Mouse (Mus musculus) limb, embryonic 11.5 days (tissue): Measurements from ENCODE around the gene Ropn1l. TPM values are rescaled to one million over a fixed set of nuclear protein-coding genes. Genes with fewer than 3 reads are reported as not detected.

Experiments
- ATAC-seq: fragments of 200-750 bp; cut with Nextera tagmentation; 2 replicates; pipeline ENCODE4 v1.8.0; 2017; ENCODE audit warnings: low read depth; ENCODE audit not compliant: insufficient number of reproducible peaks, low FRiP score, low TSS enrichment
- DNase-seq: peaks from one replicate; pipeline ENCODE4 v3.0.0-alpha.2; 2015; ENCODE audit warnings: low spot score
- H3K27ac ChIP-seq: fragments of 300-500 bp; sonication (generic); replicated peaks from 2 replicates; pipeline ENCODE4 v1.5.1; 2014; ENCODE audit warnings: low read depth, mild to moderate bottlenecking, low read length
- H3K27me3 ChIP-seq: fragments of 300-500 bp; sonication (generic); 2 replicates; pipeline ENCODE4 v1.6.1; 2014; ENCODE audit warnings: mild to moderate bottlenecking, low read length, mixed read lengths; ENCODE audit not compliant: control insufficient read depth, insufficient read depth
- H3K36me3 ChIP-seq: fragments of 300-500 bp; sonication (generic); 2 replicates; pipeline ENCODE4 v1.6.1; 2014; ENCODE audit warnings: mild to moderate bottlenecking, low read length, moderate library complexity, mixed read lengths; ENCODE audit not compliant: control insufficient read depth, insufficient read depth
- H3K4me1 ChIP-seq: fragments of 300-500 bp; sonication (generic); 2 replicates; pipeline ENCODE4 v1.6.1; 2014; ENCODE audit warnings: low read length, mixed read lengths; ENCODE audit not compliant: control insufficient read depth, insufficient read depth
- H3K4me2 ChIP-seq: fragments of 300-500 bp; sonication (generic); 2 replicates; pipeline ENCODE4 v1.6.1; 2014; ENCODE audit warnings: low read depth, mild to moderate bottlenecking, moderate library complexity; ENCODE audit not compliant: severe bottlenecking
- H3K4me3 ChIP-seq: fragments of 300-500 bp; sonication (generic); 2 replicates; pipeline ENCODE4 v1.5.1; 2014; ENCODE audit warnings: low read depth, low read length
- H3K9ac ChIP-seq: fragments of 300-500 bp; sonication (generic); 2 replicates; pipeline ENCODE4 v1.6.1; 2014; ENCODE audit warnings: mild to moderate bottlenecking, low read length
- H3K9me3 ChIP-seq: fragments of 300-500 bp; sonication (generic); 2 replicates; pipeline ENCODE4 v1.6.1; 2016; ENCODE audit warnings: low read length; ENCODE audit not compliant: control insufficient read depth
- WGBS: fragments of 180-500 bp; shearing (Covaris S2); extraction: QIAGEN DNeasy Blood & Tissue Kit; methylation state at CpG from one replicate; pipeline ENCODE4 v1.1.7; 2014; 5-methylcytosine and 5-hydroxymethylcytosine counted together
- polyA plus RNA-seq: library from polyadenylated mRNA; unstranded; fragments of >200 nt; fragmentation: Nextera tagmentation; extraction: Ambion mirVana; gene quantifications from 2 replicates; pipeline ENCODE4 v1.2.1, GENCODE M21; 2014

Ropn1l gene
- polyA plus RNA-seq, 1 experiment from 2014 or later = 3.5 TPM

DNA sequence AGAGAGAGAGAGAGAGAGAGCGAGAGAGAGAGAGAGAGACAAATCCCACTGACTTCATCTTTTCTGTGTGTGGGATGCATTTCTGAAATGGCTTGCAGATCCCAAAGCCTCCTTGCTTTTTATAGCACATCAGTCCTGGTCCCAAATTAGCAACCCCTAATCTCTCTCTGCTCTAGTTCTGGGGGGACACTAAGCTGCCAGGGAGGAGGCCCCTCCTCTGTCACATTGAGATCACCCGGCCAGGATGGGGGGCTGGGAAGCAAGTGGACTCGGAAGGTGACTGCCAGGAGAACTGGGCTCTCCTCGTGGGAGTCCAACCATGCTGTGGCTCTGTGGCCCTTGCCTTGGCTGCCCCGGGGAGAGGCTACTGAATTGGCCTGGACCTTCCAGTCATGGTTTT lies 56.8 kb downstream of the Ropn1l start:
- H3K36me3 ChIP-seq = no peaks in the 10 kb centered on the region
- DNase-seq = no peak
- no peak overlapping the region for H3K4me2 ChIP-seq
- H3K9ac ChIP-seq = no peak overlapping the region
- no peaks in the 10 kb centered on the region for H3K27me3 ChIP-seq
- no peak for ATAC-seq
- no peaks in the 10 kb centered on the region for H3K9me3 ChIP-seq
- 73% methylated on average over 5 of the region's 5 CpGs for WGBS
- no peak overlapping the region for H3K4me3 ChIP-seq
- H3K4me1 ChIP-seq = no peaks in the 10 kb centered on the region
- H3K27ac ChIP-seq = no peak overlapping the region

DNA sequence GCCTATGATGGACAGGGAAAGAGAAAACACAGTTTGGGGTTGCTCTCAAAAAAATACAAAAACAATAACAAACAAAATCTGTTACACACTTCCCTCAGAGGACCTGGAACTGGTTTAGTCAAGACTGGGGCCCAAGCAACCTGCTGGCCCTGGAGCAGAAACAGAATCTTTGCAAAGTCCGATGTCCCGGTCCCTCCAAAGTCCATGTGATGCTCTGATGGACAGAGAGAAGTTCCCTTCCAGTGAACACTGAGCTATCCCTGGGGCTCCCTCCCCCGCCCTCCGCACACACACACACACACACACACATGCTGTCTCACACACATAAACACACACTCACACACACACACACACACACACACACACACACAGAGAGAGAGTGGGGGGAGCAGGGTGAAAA lies 57.6 kb downstream of the Ropn1l start:
- no peak overlapping the region for H3K27ac ChIP-seq
- 94% methylated on average over 4 of the region's 4 CpGs for WGBS

DNA sequence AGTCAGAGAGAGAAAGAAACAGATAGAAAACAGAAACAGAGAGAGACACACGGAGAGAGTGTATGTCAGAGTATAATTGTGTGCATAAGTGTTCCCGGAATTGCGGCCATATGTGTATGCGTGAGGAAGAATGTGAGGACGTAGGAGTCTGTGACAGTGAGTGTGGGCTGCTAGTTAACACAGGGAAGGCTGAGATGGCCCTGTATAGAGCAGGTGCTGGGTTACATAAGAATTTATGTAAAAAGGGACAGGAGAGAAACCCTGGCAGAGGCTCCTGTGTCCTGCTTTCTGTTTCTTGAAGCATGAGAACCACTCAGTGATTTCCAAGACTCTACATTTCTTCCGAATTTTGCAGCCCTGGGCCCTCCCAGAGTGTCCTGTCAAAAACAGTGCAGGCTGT lies 60.1 kb downstream of the Ropn1l start:
- no peaks in the 10 kb centered on the region for H3K4me1 ChIP-seq
- H3K4me3 ChIP-seq = no peak overlapping the region
- no peaks in the 10 kb centered on the region for H3K36me3 ChIP-seq
- no peak overlapping the region for H3K27ac ChIP-seq
- no peak overlapping the region for H3K4me2 ChIP-seq
- H3K9ac ChIP-seq = no peak overlapping the region
- WGBS = 87% methylated on average over 6 of the region's 6 CpGs
- H3K27me3 ChIP-seq = no peaks in the 10 kb centered on the region
- DNase-seq = no peak
- no peaks in the 10 kb centered on the region for H3K9me3 ChIP-seq
- ATAC-seq = no peak

More for the DNA sequence above, 57.6 kb downstream of the Ropn1l start:
- no peak for ATAC-seq
- no peaks in the 10 kb centered on the region for H3K9me3 ChIP-seq
- H3K9ac ChIP-seq = no peak overlapping the region
- H3K27me3 ChIP-seq = no peaks in the 10 kb centered on the region
- H3K4me1 ChIP-seq = no peaks in the 10 kb centered on the region
- no peaks in the 10 kb centered on the region for H3K36me3 ChIP-seq
- H3K4me3 ChIP-seq = no peak overlapping the region
- no peak for DNase-seq
- H3K4me2 ChIP-seq = no peak overlapping the region

DNA sequence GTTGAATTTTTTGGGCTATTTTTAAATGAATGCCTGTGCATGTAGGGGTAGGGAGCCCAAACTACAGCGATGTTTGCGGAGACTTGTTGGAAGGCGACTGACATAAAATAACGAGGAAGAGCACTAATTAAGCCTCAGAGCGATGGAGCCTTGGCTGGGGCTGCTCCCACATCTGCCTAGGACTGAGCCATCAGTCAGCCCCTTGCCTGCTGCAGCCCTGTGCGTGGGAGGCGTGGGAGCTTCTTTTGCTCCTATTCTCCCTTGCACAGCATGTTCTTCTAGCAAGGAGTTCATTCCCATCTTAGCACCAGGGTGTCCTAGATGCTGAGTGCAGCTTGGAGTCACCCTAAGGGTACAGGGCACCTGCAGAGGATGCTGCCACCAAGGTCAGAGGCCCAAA lies 60.8 kb downstream of the Ropn1l start:
- Histone ChIP-seq H3K36me3 (no peaks in the 10 kb centered on the region), H3K27me3 (no peaks in the 10 kb centered on the region), H3K9me3 (no peaks in the 10 kb centered on the region), H3K4me1 (no peaks in the 10 kb centered on the region), H3K4me3 (no peak overlapping the region), H3K9ac (no peak overlapping the region), H3K4me2 (no peak overlapping the region), H3K27ac (no peak overlapping the region)
- WGBS = 81% methylated on average over 7 of the region's 7 CpGs
- ATAC-seq = no peak
- no peak for DNase-seq

DNA sequence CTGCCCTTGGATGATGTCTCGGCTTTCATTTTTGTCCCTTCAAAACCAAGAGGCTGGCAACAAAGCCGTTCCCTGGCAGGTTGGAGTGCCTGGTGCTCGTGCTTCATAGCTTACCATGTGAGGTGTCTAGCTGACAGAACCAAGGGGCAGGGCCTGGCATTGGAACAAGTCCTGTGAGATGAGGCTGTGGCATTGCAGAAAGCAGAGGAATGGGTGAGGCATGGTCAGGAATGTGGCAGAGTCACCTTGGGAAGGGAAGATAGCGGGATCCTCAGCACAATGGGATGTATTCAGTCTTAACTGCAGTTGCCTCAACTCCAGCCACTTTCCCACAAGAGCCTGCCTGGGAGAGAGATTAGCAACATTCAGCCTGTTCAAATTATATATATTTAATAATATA lies 61.4 kb downstream of the Ropn1l start:
- H3K4me3 ChIP-seq = no peak overlapping the region
- H3K27me3 ChIP-seq = no peaks in the 10 kb centered on the region
- H3K4me1 ChIP-seq = no peaks in the 10 kb centered on the region
- H3K9me3 ChIP-seq = no peaks in the 10 kb centered on the region
- H3K9ac ChIP-seq = no peak overlapping the region
- 83% methylated on average over 4 of the region's 4 CpGs for WGBS
- H3K36me3 ChIP-seq = no peaks in the 10 kb centered on the region
- H3K27ac ChIP-seq = no peak overlapping the region
- no peak overlapping the region for H3K4me2 ChIP-seq
- ATAC-seq = no peak
- no peak for DNase-seq

Other genes with a start within 250 kb of the Ropn1l start
- 66.3 and 67.2 TPM in 2 replicates for gene Dap, start 229.4 kb downstream of the Ropn1l start, polyA plus RNA-seq
- 0.36 and 0.40 TPM in 2 replicates for gene Ankrd33b, start 86.0 kb downstream of the Ropn1l start, polyA plus RNA-seq
- 40.5 and 41.5 TPM in 2 replicates for gene March6, start 77.3 kb upstream of the Ropn1l start, polyA plus RNA-seq
- 0.54 and 1.1 TPM in 2 replicates for gene Cmbl, start 111.7 kb upstream of the Ropn1l start, polyA plus RNA-seq
- gene Cct5, start 148.1 kb upstream of the Ropn1l start, polyA plus RNA-seq = 725 and 743 TPM in 2 replicates
- gene Fam173b, start 148.1 kb upstream of the Ropn1l start, polyA plus RNA-seq = 14.5 and 16.6 TPM in 2 replicates